Mouse (Mus musculus): Measurements from ENCODE around the gene Grhl3. TPM values are rescaled to one million over a fixed set of nuclear protein-coding genes. Genes with fewer than 3 reads are reported as not detected.
A peak's percentile ranks its signal among the peaks of the same experiment; 100 is the strongest.

The Grhl3 gene
- polyA plus RNA-seq, 1 experiment from 2014 or later = 4.6 TPM

GRCm38 (mm10) chr4:135579695-135580094, 6.3 kb upstream of the Grhl3 start:
- Histone ChIP-seq H3K4me3 (replicated peaks; ENCODE audit: low read depth, low read length) (no peak overlapping the region), H3K27me3 (ENCODE audit: insufficient read depth, low read length) (no peaks in the 10 kb centered on the region), H3K27ac (no peak overlapping the region), H3K4me2 (ENCODE audit: low read length) (no peak overlapping the region), H3K9me3 (replicated peaks; ENCODE audit: low read length) (no peaks in the 10 kb centered on the region), H3K9ac (ENCODE audit: low read depth, low read length) (no peak overlapping the region), H3K36me3 (ENCODE audit: insufficient read depth, low read length) (no peaks in the 10 kb centered on the region), H3K4me1 (replicated peaks; ENCODE audit: insufficient read depth, low read length) (no peaks in the 10 kb centered on the region)
- ATAC-seq (replicated peaks; ENCODE audit: low FRiP score, low read depth) (no peak), DNase-seq (ENCODE audit: low spot score) (no peak)
- WGBS = 63% methylated on average over 6 of the region's 6 CpGs
- no peak for TF ChIP-seq CTCF (IDR thresholded peaks at IDR 0.05; ENCODE audit: low read depth)

- H3K27me3 ChIP-seq (ENCODE audit: insufficient read depth, low read length) = 0 out of 2 replicates have a peak, but pooled peaks cover 5% of the 10 kb centered on the region
- no peaks in the 10 kb centered on the region for H3K9me3 ChIP-seq (replicated peaks; ENCODE audit: low read length)
- no peaks in the 10 kb centered on the region for H3K4me1 ChIP-seq (replicated peaks; ENCODE audit: insufficient read depth, low read length)
- 72% methylated on average over 5 of the region's 5 CpGs for WGBS
- H3K4me3 ChIP-seq (replicated peaks; ENCODE audit: low read depth, low read length) = no peak overlapping the region
- no peaks in the 10 kb centered on the region for H3K36me3 ChIP-seq (ENCODE audit: insufficient read depth, low read length)
- H3K4me2 ChIP-seq (ENCODE audit: low read length) = no peak overlapping the region
- no peak overlapping the region for H3K27ac ChIP-seq
- no peak overlapping the region for H3K9ac ChIP-seq (ENCODE audit: low read depth, low read length)
- ATAC-seq (replicated peaks; ENCODE audit: low FRiP score, low read depth) = no peak
- no peak for TF ChIP-seq CTCF (IDR thresholded peaks at IDR 0.05; ENCODE audit: low read depth)
- DNase-seq (ENCODE audit: low spot score) = no peak
Observed at GRCm38 (mm10) chr4:135578490-135578889, 5.1 kb upstream of the Grhl3 start.

DNA sequence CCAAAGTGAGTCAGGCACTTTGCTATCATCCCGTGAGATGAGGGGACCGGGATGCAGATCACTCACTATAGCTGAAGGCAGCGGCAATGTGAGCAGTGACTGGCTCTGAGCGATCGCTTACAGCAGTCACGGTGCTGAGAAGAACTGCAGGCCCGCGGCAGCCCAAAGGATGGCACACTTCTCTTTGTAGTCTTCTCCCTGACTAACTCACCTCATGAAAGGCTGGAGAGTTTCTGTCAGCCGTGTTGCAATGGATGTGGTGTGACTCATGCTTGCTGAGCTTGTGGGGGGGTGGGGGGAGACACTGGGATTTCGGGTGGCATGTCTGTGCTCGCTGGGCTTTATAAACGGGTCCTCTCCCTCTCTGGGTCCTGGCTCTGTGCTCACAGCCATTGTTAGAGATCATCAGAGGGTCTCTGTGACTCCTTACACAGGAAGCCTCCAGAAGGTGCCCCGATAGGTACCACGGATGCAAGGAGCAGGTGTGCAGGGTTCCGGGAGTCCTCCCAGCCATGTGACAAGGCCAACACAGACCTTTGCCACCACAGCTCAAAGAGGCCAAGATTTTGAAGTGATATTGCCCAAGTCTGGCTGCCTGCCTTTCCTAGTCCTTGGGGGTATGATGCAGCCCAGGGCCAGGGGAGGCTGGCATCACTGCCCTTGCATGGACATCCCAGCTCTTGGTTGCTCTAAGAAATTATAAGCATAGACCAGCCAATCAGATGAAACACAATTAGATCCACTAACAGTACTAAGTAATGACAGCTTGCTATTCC, 2.1 kb upstream of the Grhl3 start:
- TF ChIP-seq CTCF (IDR thresholded peaks at IDR 0.05; ENCODE audit: low read depth) = no peak
- peaks cover 20% of the 10 kb centered on the region; the same call in 1 of the 2 replicates for H3K27me3 ChIP-seq (ENCODE audit: insufficient read depth, low read length)
- H3K27ac ChIP-seq = no peak overlapping the region
- H3K4me2 ChIP-seq (ENCODE audit: low read length) = no peak overlapping the region
- no peaks in the 10 kb centered on the region for H3K9me3 ChIP-seq (replicated peaks; ENCODE audit: low read length)
- ATAC-seq (replicated peaks; ENCODE audit: low FRiP score, low read depth) = no peak
- H3K9ac ChIP-seq (ENCODE audit: low read depth, low read length) = no peak overlapping the region
- 58% methylated on average over 15 of the region's 15 CpGs for WGBS
- no peak overlapping the region for H3K4me3 ChIP-seq (replicated peaks; ENCODE audit: low read depth, low read length)
- no peaks in the 10 kb centered on the region for H3K36me3 ChIP-seq (ENCODE audit: insufficient read depth, low read length)
- H3K4me1 ChIP-seq (replicated peaks; ENCODE audit: insufficient read depth, low read length) = peaks cover 5% of the 10 kb centered on the region; the same call in 1 of the 2 replicates
- DNase-seq (ENCODE audit: low spot score) = no peak

DNA sequence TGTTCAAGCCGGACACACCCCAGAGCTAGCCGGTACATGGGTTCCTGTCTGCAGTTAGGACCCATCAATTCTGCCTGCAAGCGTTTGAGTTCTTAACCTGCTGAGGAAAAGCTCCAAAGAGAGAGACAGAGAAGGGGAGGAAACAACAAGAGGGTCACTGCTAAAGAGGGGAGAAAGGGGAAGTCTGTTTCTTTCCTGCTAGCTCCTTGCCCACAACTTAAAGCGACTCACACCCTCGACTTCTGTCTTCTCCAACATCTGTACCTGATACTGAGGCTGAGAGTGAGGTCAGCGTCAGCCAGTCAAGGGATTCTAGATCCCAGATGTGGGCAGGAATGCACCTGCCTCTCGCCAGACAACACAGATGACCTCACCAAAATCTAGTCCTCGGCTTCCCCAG, 1.2 kb downstream of the Grhl3 start:
- Histone ChIP-seq H3K36me3 (ENCODE audit: insufficient read depth, low read length) (no peaks in the 10 kb centered on the region), H3K4me1 (replicated peaks; ENCODE audit: insufficient read depth, low read length) (peaks cover 11% of the 10 kb centered on the region; the same call in 1 of the 2 replicates), H3K27me3 (ENCODE audit: insufficient read depth, low read length) (peaks cover 29% of the 10 kb centered on the region; the same call in 1 of the 2 replicates), H3K9ac (ENCODE audit: low read depth, low read length) (no peak overlapping the region), H3K4me3 (replicated peaks; ENCODE audit: low read depth, low read length) (no peak overlapping the region), H3K27ac (no peak overlapping the region), H3K4me2 (ENCODE audit: low read length) (no peak overlapping the region), H3K9me3 (replicated peaks; ENCODE audit: low read length) (no peaks in the 10 kb centered on the region)
- TF ChIP-seq CTCF (IDR thresholded peaks at IDR 0.05; ENCODE audit: low read depth) = no peak
- ATAC-seq (replicated peaks; ENCODE audit: low FRiP score, low read depth) (no peak), DNase-seq (ENCODE audit: low spot score) (no peak)
- WGBS = 25% methylated on average over 8 of the region's 8 CpGs

- Histone ChIP-seq H3K27ac (no peak overlapping the region), H3K4me2 (ENCODE audit: low read length) (no peak overlapping the region), H3K4me1 (replicated peaks; ENCODE audit: insufficient read depth, low read length) (peaks cover 13% of the 10 kb centered on the region; the same call in 1 of the 2 replicates), H3K27me3 (ENCODE audit: insufficient read depth, low read length) (peaks cover 29% of the 10 kb centered on the region; the same call in 1 of the 2 replicates), H3K4me3 (replicated peaks; ENCODE audit: low read depth, low read length) (no peak overlapping the region), H3K9ac (ENCODE audit: low read depth, low read length) (no peak overlapping the region), H3K9me3 (replicated peaks; ENCODE audit: low read length) (no peaks in the 10 kb centered on the region), H3K36me3 (ENCODE audit: insufficient read depth, low read length) (no peaks in the 10 kb centered on the region)
- ATAC-seq (replicated peaks; ENCODE audit: low FRiP score, low read depth) = no peak
- 52% methylated on average over 6 of the region's 6 CpGs for WGBS
- no peak for DNase-seq (ENCODE audit: low spot score)
- TF ChIP-seq CTCF (IDR thresholded peaks at IDR 0.05; ENCODE audit: low read depth) = no peak
Observed at GRCm38 (mm10) chr4:135571037-135571550, 2.3 kb downstream of the Grhl3 start.

DNA sequence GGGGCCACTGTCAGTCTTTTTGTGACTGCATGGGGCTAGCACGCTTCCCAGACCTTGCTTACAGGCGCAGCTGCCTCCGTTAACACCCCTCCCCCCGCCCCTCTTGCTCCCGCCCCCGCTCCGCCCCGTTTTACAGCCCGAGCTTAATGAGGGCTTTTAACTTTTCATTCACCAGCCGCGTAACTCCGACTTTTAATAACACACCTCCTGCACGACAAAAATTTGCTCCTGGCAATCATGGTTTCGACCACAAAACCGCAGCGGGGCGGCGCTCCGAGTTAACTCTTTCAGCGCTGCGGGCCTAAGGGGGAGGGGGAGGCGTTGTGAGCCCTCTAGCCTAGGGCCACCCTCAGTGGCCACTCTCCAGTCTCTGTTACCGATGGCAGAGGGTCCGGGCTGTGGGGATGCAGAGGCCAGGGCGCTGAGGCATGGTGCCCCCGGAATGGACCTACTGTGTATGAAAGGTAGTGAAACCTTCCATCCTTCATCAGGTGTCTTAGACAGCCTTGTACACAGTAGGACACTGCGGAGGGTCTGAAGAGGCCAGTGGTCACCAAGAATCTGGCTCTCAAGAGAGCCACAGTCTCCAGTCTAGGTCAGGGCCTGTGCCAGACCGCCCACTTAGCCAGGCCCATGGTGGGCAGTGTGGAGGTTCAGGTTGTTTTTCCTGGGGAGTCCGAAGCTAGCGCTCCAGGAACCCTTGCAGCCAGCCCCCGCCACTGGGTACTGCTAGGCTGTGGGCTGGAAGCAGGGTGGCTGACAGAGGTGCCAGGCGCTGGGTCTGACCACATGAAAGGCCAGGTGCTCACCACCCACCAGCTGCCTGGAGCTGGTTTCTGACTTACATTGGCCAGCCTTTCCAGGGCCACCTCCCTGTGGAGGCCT, 3.0 kb downstream of the Grhl3 start:
- peak; percentile 28; the same call in 1 of the 2 replicates for TF ChIP-seq CTCF (IDR thresholded peaks at IDR 0.05; ENCODE audit: low read depth)
- Histone ChIP-seq H3K27me3 (ENCODE audit: insufficient read depth, low read length) (peaks cover 29% of the 10 kb centered on the region; the same call in 1 of the 2 replicates), H3K27ac (0 out of 2 replicates have a peak overlapping the region, but pooled peaks have one; percentile 19), H3K4me1 (replicated peaks; ENCODE audit: insufficient read depth, low read length) (peaks cover 15% of the 10 kb centered on the region; the same call in 1 of the 2 replicates), H3K4me3 (replicated peaks; ENCODE audit: low read depth, low read length) (peak overlapping the region; percentile 31), H3K36me3 (ENCODE audit: insufficient read depth, low read length) (no peaks in the 10 kb centered on the region), H3K4me2 (ENCODE audit: low read length) (peak overlapping the region; percentile 59), H3K9ac (ENCODE audit: low read depth, low read length) (no peak overlapping the region), H3K9me3 (replicated peaks; ENCODE audit: low read length) (no peaks in the 10 kb centered on the region)
- DNase-seq (ENCODE audit: low spot score) (peak; percentile 75), ATAC-seq (replicated peaks; ENCODE audit: low FRiP score, low read depth) (peak; percentile 19; the same call in 1 of the 2 replicates)
- WGBS = 13% methylated on average over 32 of the region's 32 CpGs
